Mouse (Mus musculus): Measurements from ENCODE around the gene Atcay.

Gene Atcay

GRCm38 (mm10) chr10:81252424-81253419 lies 22.1 kb upstream of the Atcay start, which contains the start of gene Matk:
TSS of gene Matk (plus strand) at chr10:81252935.
- peak; percentile 74 for DNase-seq (ENCODE audit: low read depth, low spot score)
- H3K27me3 ChIP-seq (ENCODE audit: control insufficient read depth, insufficient read depth, low read length, poor library complexity, severe bottlenecking): no peaks in the 10 kb centered on the region
- no peaks in the 10 kb centered on the region for H3K36me3 ChIP-seq (ENCODE audit: control insufficient read depth, insufficient read depth, low read length, poor library complexity, severe bottlenecking)

GRCm38 (mm10) chr10:81249442-81249841 lies 18.8 kb upstream of the Atcay start:
- Histone ChIP-seq H3K27me3 (ENCODE audit: control insufficient read depth, insufficient read depth, low read length, poor library complexity, severe bottlenecking) (no peaks in the 10 kb centered on the region), H3K36me3 (ENCODE audit: control insufficient read depth, insufficient read depth, low read length, poor library complexity, severe bottlenecking) (no peaks in the 10 kb centered on the region)
- no peak for DNase-seq (ENCODE audit: low read depth, low spot score)

GRCm38 (mm10) chr10:81247804-81248203 lies 17.2 kb upstream of the Atcay start:
- no peaks in the 10 kb centered on the region for H3K36me3 ChIP-seq (ENCODE audit: control insufficient read depth, insufficient read depth, low read length, poor library complexity, severe bottlenecking)
- no peaks in the 10 kb centered on the region for H3K27me3 ChIP-seq (ENCODE audit: control insufficient read depth, insufficient read depth, low read length, poor library complexity, severe bottlenecking)
- DNase-seq (ENCODE audit: low read depth, low spot score): no peak

GRCm38 (mm10) chr10:81245166-81245565 lies 14.5 kb upstream of the Atcay start:
- no peak for DNase-seq (ENCODE audit: low read depth, low spot score)
- H3K36me3 ChIP-seq (ENCODE audit: control insufficient read depth, insufficient read depth, low read length, poor library complexity, severe bottlenecking): no peaks in the 10 kb centered on the region
- no peaks in the 10 kb centered on the region for H3K27me3 ChIP-seq (ENCODE audit: control insufficient read depth, insufficient read depth, low read length, poor library complexity, severe bottlenecking)

- Histone ChIP-seq H3K27me3 (ENCODE audit: control insufficient read depth, insufficient read depth, low read length, poor library complexity, severe bottlenecking) (no peaks in the 10 kb centered on the region), H3K36me3 (ENCODE audit: control insufficient read depth, insufficient read depth, low read length, poor library complexity, severe bottlenecking) (no peaks in the 10 kb centered on the region)
- peak; percentile 87 for DNase-seq (ENCODE audit: low read depth, low spot score)
Observed at GRCm38 (mm10) chr10:81244595-81244994, 14.0 kb upstream of the Atcay start.

GRCm38 (mm10) chr10:81244146-81244545 lies 13.5 kb upstream of the Atcay start:
- H3K36me3 ChIP-seq (ENCODE audit: control insufficient read depth, insufficient read depth, low read length, poor library complexity, severe bottlenecking): no peaks in the 10 kb centered on the region

GRCm38 (mm10) chr10:81242021-81242420 lies 11.4 kb upstream of the Atcay start:
- no peaks in the 10 kb centered on the region for H3K36me3 ChIP-seq (ENCODE audit: control insufficient read depth, insufficient read depth, low read length, poor library complexity, severe bottlenecking)
- no peaks in the 10 kb centered on the region; the same call in 1 of the 2 replicates for H3K27me3 ChIP-seq (ENCODE audit: control insufficient read depth, insufficient read depth, low read length, poor library complexity, severe bottlenecking)
- DNase-seq (ENCODE audit: low read depth, low spot score): no peak

More at GRCm38 (mm10) chr10:81244146-81244545, 13.5 kb upstream of the Atcay start:
- DNase-seq (ENCODE audit: low read depth, low spot score): no peak
- no peaks in the 10 kb centered on the region; the same call in 1 of the 2 replicates for H3K27me3 ChIP-seq (ENCODE audit: control insufficient read depth, insufficient read depth, low read length, poor library complexity, severe bottlenecking)

GRCm38 (mm10) chr10:81240876-81241275 lies 10.2 kb upstream of the Atcay start:
- H3K27me3 ChIP-seq (ENCODE audit: control insufficient read depth, insufficient read depth, low read length, poor library complexity, severe bottlenecking): no peaks in the 10 kb centered on the region; the same call in 1 of the 2 replicates

GRCm38 (mm10) chr10:81238618-81239017 lies 8.0 kb upstream of the Atcay start:
- Histone ChIP-seq H3K27me3 (ENCODE audit: control insufficient read depth, insufficient read depth, low read length, poor library complexity, severe bottlenecking) (no peaks in the 10 kb centered on the region; the same call in 1 of the 2 replicates), H3K36me3 (ENCODE audit: control insufficient read depth, insufficient read depth, low read length, poor library complexity, severe bottlenecking) (no peaks in the 10 kb centered on the region)
- no peak for DNase-seq (ENCODE audit: low read depth, low spot score)

More at GRCm38 (mm10) chr10:81240876-81241275, 10.2 kb upstream of the Atcay start:
- DNase-seq (ENCODE audit: low read depth, low spot score): peak; percentile 82
- no peaks in the 10 kb centered on the region for H3K36me3 ChIP-seq (ENCODE audit: control insufficient read depth, insufficient read depth, low read length, poor library complexity, severe bottlenecking)

- Histone ChIP-seq H3K27me3 (ENCODE audit: control insufficient read depth, insufficient read depth, low read length, poor library complexity, severe bottlenecking) (no peaks in the 10 kb centered on the region; the same call in 1 of the 2 replicates), H3K36me3 (ENCODE audit: control insufficient read depth, insufficient read depth, low read length, poor library complexity, severe bottlenecking) (no peaks in the 10 kb centered on the region)
- no peak for DNase-seq (ENCODE audit: low read depth, low spot score)
Observed at GRCm38 (mm10) chr10:81236471-81237268, 6.0 kb upstream of the Atcay start.

GRCm38 (mm10) chr10:81234206-81234605 lies 3.6 kb upstream of the Atcay start:
- no peaks in the 10 kb centered on the region for H3K36me3 ChIP-seq (ENCODE audit: control insufficient read depth, insufficient read depth, low read length, poor library complexity, severe bottlenecking)
- H3K27me3 ChIP-seq (ENCODE audit: control insufficient read depth, insufficient read depth, low read length, poor library complexity, severe bottlenecking): no peaks in the 10 kb centered on the region; the same call in 1 of the 2 replicates
- DNase-seq (ENCODE audit: low read depth, low spot score): no peak

- H3K36me3 ChIP-seq (ENCODE audit: control insufficient read depth, insufficient read depth, low read length, poor library complexity, severe bottlenecking): no peaks in the 10 kb centered on the region
- DNase-seq (ENCODE audit: low read depth, low spot score): no peak
- H3K27me3 ChIP-seq (ENCODE audit: control insufficient read depth, insufficient read depth, low read length, poor library complexity, severe bottlenecking): no peaks in the 10 kb centered on the region
Observed at GRCm38 (mm10) chr10:81233226-81233585, 2.6 kb upstream of the Atcay start.

- H3K27me3 ChIP-seq (ENCODE audit: control insufficient read depth, insufficient read depth, low read length, poor library complexity, severe bottlenecking): no peaks in the 10 kb centered on the region
- peak; percentile 96 for DNase-seq (ENCODE audit: low read depth, low spot score)
- H3K36me3 ChIP-seq (ENCODE audit: control insufficient read depth, insufficient read depth, low read length, poor library complexity, severe bottlenecking): no peaks in the 10 kb centered on the region
Observed at GRCm38 (mm10) chr10:81232580-81233225, 2.1 kb upstream of the Atcay start, which contains the start of gene Zfr2. TSS of gene Zfr2 (plus strand) at chr10:81233155.

- H3K36me3 ChIP-seq (ENCODE audit: control insufficient read depth, insufficient read depth, low read length, poor library complexity, severe bottlenecking): no peaks in the 10 kb centered on the region
- DNase-seq (ENCODE audit: low read depth, low spot score): no peak
- no peaks in the 10 kb centered on the region for H3K27me3 ChIP-seq (ENCODE audit: control insufficient read depth, insufficient read depth, low read length, poor library complexity, severe bottlenecking)
Observed at GRCm38 (mm10) chr10:81231436-81231835, 803 bp upstream of the Atcay start.
